Mouse (Mus musculus): ENCODE measurements around the gene Tm2d1. TPM values are rescaled to one million over a fixed set of nuclear protein-coding genes. Genes with fewer than 3 reads are reported as not detected.

The Tm2d1 gene
- polyA plus RNA-seq, 1 experiment from 2014 or later: 113 TPM

- Histone ChIP-seq H3K27ac (ENCODE audit: low read depth, low read length) (0 out of 2 replicates have a peak overlapping the region, but pooled peaks have one; percentile 24), H3K9me3 (ENCODE audit: control insufficient read depth) (no peaks in the 10 kb centered on the region), H3K4me3 (ENCODE audit: low read depth, low read length) (no peak overlapping the region), H3K36me3 (ENCODE audit: control insufficient read depth, insufficient read depth) (no peaks in the 10 kb centered on the region), H3K27me3 (replicated peaks; ENCODE audit: control insufficient read depth, insufficient read depth, low read length) (no peaks in the 10 kb centered on the region), H3K4me2 (replicated peaks; ENCODE audit: low read depth) (no peak overlapping the region), H3K4me1 (replicated peaks; ENCODE audit: control insufficient read depth, insufficient read depth, low read length) (peaks cover 4% of the 10 kb centered on the region; the same call in 1 of the 2 replicates), H3K9ac (ENCODE audit: low read depth, low read length) (no peak overlapping the region)
- TF ChIP-seq CTCF (IDR thresholded peaks at IDR 0.05; ENCODE audit: low read depth): no peak
- WGBS: 48% methylated on average over 2 of the region's 2 CpGs
- peak; percentile 50; the same call in 1 of the 2 replicates for ATAC-seq
Observed at GRCm38 (mm10) chr4:98401584-98401962, 18.5 kb upstream of the Tm2d1 start.

- H3K27ac ChIP-seq (ENCODE audit: low read depth, low read length): 0 out of 2 replicates have a peak overlapping the region, but pooled peaks have one; percentile 24
- H3K36me3 ChIP-seq (ENCODE audit: control insufficient read depth, insufficient read depth): no peaks in the 10 kb centered on the region
- H3K4me3 ChIP-seq (ENCODE audit: low read depth, low read length): no peak overlapping the region
- no peak overlapping the region for H3K9ac ChIP-seq (ENCODE audit: low read depth, low read length)
- no peaks in the 10 kb centered on the region for H3K9me3 ChIP-seq (ENCODE audit: control insufficient read depth)
- WGBS: 16% methylated on average over 6 of the region's 6 CpGs
- H3K4me2 ChIP-seq (replicated peaks; ENCODE audit: low read depth): no peak overlapping the region
- no peak for TF ChIP-seq CTCF (IDR thresholded peaks at IDR 0.05; ENCODE audit: low read depth)
- H3K4me1 ChIP-seq (replicated peaks; ENCODE audit: control insufficient read depth, insufficient read depth, low read length): peaks cover 4% of the 10 kb centered on the region; the same call in 1 of the 2 replicates
- no peaks in the 10 kb centered on the region for H3K27me3 ChIP-seq (replicated peaks; ENCODE audit: control insufficient read depth, insufficient read depth, low read length)
- peak; percentile 46 for ATAC-seq
Observed at GRCm38 (mm10) chr4:98400926-98401583, 17.9 kb upstream of the Tm2d1 start.

- Histone ChIP-seq H3K9me3 (ENCODE audit: control insufficient read depth) (no peaks in the 10 kb centered on the region), H3K9ac (ENCODE audit: low read depth, low read length) (peak within 1 kb of the TSS; percentile 99), H3K27me3 (replicated peaks; ENCODE audit: control insufficient read depth, insufficient read depth, low read length) (no peaks in the 10 kb centered on the region), H3K4me1 (replicated peaks; ENCODE audit: control insufficient read depth, insufficient read depth, low read length) (peaks cover 4% of the 10 kb centered on the region; the same call in 1 of the 2 replicates), H3K27ac (ENCODE audit: low read depth, low read length) (peak within 1 kb of the TSS; percentile 99), H3K36me3 (ENCODE audit: control insufficient read depth, insufficient read depth) (no peaks in the 10 kb centered on the region), H3K4me2 (replicated peaks; ENCODE audit: low read depth) (peak within 1 kb of the TSS; percentile 89), H3K4me3 (ENCODE audit: low read depth, low read length) (peak within 1 kb of the TSS; percentile 79)
- peak; percentile 54 for TF ChIP-seq CTCF (IDR thresholded peaks at IDR 0.05; ENCODE audit: low read depth)
- peak; percentile 89 for ATAC-seq
- under 1% methylated on average over 73 of the region's 73 CpGs for WGBS
Observed at GRCm38 (mm10) chr4:98395690-98396437, 12.8 kb upstream of the Tm2d1 start, which contains the start of gene Patj. Gene Patj (plus strand): TSS chr4:98395785.

- Histone ChIP-seq H3K27ac (ENCODE audit: low read depth, low read length) (peak overlapping the region; percentile 99), H3K4me1 (replicated peaks; ENCODE audit: control insufficient read depth, insufficient read depth, low read length) (peaks cover 4% of the 10 kb centered on the region; the same call in 1 of the 2 replicates), H3K36me3 (ENCODE audit: control insufficient read depth, insufficient read depth) (no peaks in the 10 kb centered on the region), H3K9me3 (ENCODE audit: control insufficient read depth) (no peaks in the 10 kb centered on the region), H3K4me2 (replicated peaks; ENCODE audit: low read depth) (peak overlapping the region; percentile 89), H3K9ac (ENCODE audit: low read depth, low read length) (peak overlapping the region; percentile 99), H3K27me3 (replicated peaks; ENCODE audit: control insufficient read depth, insufficient read depth, low read length) (no peaks in the 10 kb centered on the region), H3K4me3 (ENCODE audit: low read depth, low read length) (peak overlapping the region; percentile 79)
- ATAC-seq: no peak
- TF ChIP-seq CTCF (IDR thresholded peaks at IDR 0.05; ENCODE audit: low read depth): no peak
- 5% methylated on average over 7 of the region's 7 CpGs for WGBS
Observed at GRCm38 (mm10) chr4:98395346-98395689, 12.2 kb upstream of the Tm2d1 start.

GRCm38 (mm10) chr4:98385036-98385435, 1.9 kb upstream of the Tm2d1 start:
- TF ChIP-seq CTCF (IDR thresholded peaks at IDR 0.05; ENCODE audit: low read depth): no peak
- H3K4me2 ChIP-seq (replicated peaks; ENCODE audit: low read depth): no peak overlapping the region
- no peak overlapping the region for H3K9ac ChIP-seq (ENCODE audit: low read depth, low read length)
- H3K9me3 ChIP-seq (ENCODE audit: control insufficient read depth): no peaks in the 10 kb centered on the region
- WGBS: 46% methylated on average over 5 of the region's 5 CpGs
- no peaks in the 10 kb centered on the region for H3K27me3 ChIP-seq (replicated peaks; ENCODE audit: control insufficient read depth, insufficient read depth, low read length)
- H3K27ac ChIP-seq (ENCODE audit: low read depth, low read length): no peak overlapping the region
- H3K4me3 ChIP-seq (ENCODE audit: low read depth, low read length): no peak overlapping the region
- no peak for ATAC-seq
- H3K36me3 ChIP-seq (ENCODE audit: control insufficient read depth, insufficient read depth): no peaks in the 10 kb centered on the region
- no peaks in the 10 kb centered on the region for H3K4me1 ChIP-seq (replicated peaks; ENCODE audit: control insufficient read depth, insufficient read depth, low read length)

GRCm38 (mm10) chr4:98376943-98377342, 6.2 kb downstream of the Tm2d1 start:
- WGBS: 88% methylated on average over 2 of the region's 2 CpGs
- no peak for ATAC-seq
- H3K27me3 ChIP-seq (replicated peaks; ENCODE audit: control insufficient read depth, insufficient read depth, low read length): no peaks in the 10 kb centered on the region
- no peak overlapping the region for H3K27ac ChIP-seq (ENCODE audit: low read depth, low read length)
- no peak for TF ChIP-seq CTCF (IDR thresholded peaks at IDR 0.05; ENCODE audit: low read depth)
- no peak overlapping the region for H3K9ac ChIP-seq (ENCODE audit: low read depth, low read length)
- H3K36me3 ChIP-seq (ENCODE audit: control insufficient read depth, insufficient read depth): peaks cover 8% of the 10 kb centered on the region; the same call in 1 of the 2 replicates
- no peaks in the 10 kb centered on the region for H3K9me3 ChIP-seq (ENCODE audit: control insufficient read depth)
- H3K4me1 ChIP-seq (replicated peaks; ENCODE audit: control insufficient read depth, insufficient read depth, low read length): no peaks in the 10 kb centered on the region
- H3K4me2 ChIP-seq (replicated peaks; ENCODE audit: low read depth): no peak overlapping the region
- H3K4me3 ChIP-seq (ENCODE audit: low read depth, low read length): no peak overlapping the region

Measured in intestine, postnatal 0 days (tissue).